Mouse (Mus musculus) common myeloid progenitor, adult 5-6 weeks (primary cell): ENCODE results near the gene Yipf6. TPM values are rescaled to one million over a fixed set of nuclear protein-coding genes. Genes with fewer than 3 reads are reported as not detected.
"Not testable (repeated sequence)": the region's sequence is repeated elsewhere in the genome, so short reads cannot be mapped to it uniquely, and the experiment has no call there.

Experiments used
- ATAC-seq: replicated peaks from 2 replicates; pipeline ENCODE4 v1.8.0; 2016; ENCODE audit warnings: low read depth, mild to moderate bottlenecking, moderate TSS enrichment, inconsistent platforms; ENCODE audit not compliant: poor library complexity, severe bottlenecking
- total RNA-seq: library from RNA; stranded (forward); fragments of 200-1000, 187-1606 nt; gene quantifications from 2 replicates; pipeline ENCODE4 v1.2.3, GENCODE M21; 2017

Gene Yipf6
- 24.9 and 29.6 TPM in 2 replicates for total RNA-seq

DNA sequence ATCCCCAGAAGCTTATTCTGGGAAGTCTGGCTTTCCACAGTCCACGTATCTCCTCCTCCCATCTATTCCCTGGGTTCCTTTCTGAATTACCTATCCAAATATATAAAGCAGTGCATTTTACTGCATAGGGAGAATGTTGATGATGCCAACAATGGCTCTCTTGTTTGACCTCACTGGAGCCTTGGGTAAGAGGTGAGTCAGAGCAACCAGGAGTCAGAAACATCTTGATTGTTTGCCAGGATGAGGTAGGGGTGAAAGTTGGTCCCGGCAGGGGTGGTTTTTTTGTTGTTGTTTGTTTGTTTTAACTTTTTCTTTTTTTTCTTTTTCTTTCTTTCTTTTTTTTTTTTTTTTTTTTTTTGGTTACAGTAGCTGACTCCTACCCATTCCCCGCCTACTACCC lies at the start of gene Yipf6:
Yipf6 (plus strand) TSS at position 216 of the 400 bp plus-strand sequence.
- no peak for ATAC-seq

DNA sequence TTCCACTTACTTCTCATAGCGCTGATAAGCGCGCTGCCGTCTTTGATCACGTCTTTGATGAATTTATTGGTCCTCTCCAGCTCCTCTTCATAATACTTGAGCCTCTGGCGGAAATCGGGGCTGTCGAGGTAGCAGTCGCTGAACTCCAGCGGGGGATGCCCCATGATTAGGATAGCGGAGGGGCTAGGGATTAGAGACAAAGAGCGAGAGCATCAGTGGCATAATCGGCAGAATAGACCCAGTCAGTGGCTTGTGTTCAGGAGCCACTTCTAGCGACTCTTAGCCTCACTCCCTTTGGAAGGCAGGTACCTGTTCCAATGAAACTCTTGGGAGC lies 46.1 kb upstream of the Yipf6 start:
- ATAC-seq, result no peak

DNA sequence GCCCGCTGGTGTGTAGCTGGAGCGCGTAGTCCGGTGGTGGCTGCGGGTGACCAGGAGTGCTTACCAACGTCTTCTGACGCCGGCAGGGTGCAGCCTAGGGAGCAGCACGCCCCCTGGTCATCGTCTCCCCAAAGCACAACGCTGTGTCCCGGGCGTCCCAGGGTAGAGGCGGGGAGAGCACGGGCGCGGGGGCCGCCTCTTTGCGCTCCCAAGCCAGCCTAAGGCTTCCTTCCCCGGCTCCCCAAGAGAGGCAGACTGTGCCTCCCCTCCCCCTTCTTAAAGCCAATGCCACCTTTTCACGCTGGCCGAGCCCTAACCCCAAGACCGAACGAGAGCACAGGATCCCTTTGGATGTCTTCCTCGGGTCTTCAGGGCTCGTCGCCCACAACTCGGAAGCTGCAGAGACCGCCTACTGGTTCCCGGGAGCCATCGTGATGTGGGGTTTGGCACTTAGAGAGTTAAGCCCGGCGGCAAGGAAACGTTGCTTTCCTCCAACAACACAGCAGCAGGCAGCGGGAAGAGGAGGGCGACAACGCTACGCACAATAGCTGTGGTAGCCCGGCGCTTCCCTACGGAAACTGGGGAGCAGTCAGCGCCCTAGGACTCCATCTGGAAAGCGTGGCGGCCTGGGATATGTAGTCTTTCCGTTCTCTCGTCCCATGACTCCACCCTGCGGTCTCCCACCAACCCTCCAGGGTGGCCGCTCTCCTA lies 45.6 kb upstream of the Yipf6 start, which contains the start of gene Ophn1:
Ophn1 (minus strand) TSS at position 620 of the 711 bp plus-strand sequence.
- ATAC-seq, result peak; percentile 92

GRCm38 (mm10) chrX:98898307-98898706 lies 37.8 kb upstream of the Yipf6 start:
- ATAC-seq, result no peak

DNA sequence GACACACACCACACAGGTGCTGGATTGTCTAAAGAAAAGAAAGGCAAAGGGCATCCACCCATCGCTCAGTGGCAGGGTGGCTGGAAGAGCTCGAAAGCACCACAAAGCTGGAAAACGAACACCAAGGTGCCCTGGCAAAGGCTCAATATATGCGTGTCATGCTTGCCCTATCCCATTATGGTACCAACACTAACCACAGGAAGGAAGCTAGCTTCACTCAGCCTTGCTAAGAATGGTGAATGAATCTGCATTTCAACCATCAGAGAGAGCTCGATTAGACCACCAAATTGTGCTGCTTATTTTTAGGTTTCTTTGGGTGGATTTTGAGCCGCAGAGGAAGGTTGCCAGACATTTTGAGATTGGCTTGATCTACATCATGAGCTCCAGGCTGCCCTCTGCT lies 31.9 kb upstream of the Yipf6 start:
- peak; percentile 97 for ATAC-seq

DNA sequence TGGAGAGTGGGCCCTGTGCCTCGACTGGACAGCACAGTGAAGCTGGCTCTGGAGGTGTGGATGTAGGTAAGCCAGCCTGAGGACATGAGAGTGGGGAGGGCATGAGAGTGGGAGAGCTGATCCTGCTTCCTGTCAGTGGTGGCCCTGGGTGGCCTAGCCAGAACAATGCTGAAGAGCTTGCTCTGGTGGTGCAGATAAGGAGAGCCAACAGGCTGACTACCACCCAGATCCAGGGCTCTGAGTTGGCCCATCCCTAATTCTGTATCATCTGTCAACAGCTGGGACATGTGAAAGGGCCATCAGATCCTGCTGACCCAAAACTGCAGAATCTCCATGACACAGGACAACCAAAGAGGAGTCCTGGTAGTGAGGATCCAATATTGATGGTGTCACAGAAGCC lies 27.2 kb upstream of the Yipf6 start:
- no peak; the same call in 1 of the 2 replicates for ATAC-seq

- peak; percentile 78 for ATAC-seq
These were observed 16.7 kb upstream of the Yipf6 start for GRCm38 (mm10) chrX:98919423-98919822.

DNA sequence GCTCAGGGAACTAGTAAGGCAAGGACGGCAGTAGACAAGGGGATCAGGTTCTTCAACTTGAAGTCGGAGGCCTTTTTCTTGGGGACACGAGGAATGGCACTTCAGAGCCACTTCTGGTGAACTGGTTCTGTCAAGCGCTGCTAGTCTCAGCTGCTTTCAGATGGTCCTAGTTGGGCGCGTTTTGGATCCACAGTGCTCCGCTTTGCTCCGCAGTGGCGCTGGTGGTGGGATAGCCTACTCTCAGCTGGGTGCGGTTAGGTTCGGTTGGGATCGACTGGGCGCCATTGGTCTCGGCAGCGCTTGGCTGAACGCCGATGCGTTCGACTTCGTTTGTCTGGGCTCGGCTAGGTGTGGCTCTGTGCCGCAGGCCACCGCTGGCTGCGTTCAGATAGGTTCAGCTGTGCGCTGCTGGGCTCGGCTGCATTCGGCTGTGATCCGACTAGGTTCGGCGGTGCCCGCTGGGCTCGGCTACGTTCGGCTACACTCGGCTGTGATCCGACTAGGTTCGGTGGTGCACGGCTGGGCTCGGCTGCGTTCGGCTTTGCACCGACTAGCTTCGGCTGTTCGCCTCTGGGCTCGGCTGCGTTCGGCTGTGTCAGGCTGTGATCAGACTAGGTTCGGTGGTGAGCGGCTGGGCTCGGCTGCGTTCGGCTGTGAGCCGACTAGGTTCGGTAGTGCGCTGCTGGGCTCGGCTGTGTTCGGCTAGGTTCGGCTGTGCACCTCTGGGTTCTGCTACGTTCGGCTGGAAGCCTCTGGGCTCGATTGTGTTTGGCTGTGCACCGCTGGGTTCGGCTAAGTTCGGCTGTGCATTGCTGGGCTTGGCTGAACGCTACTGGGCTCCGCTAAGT lies 815 bp downstream of the Yipf6 start:
- peak; percentile 81 for ATAC-seq

DNA sequence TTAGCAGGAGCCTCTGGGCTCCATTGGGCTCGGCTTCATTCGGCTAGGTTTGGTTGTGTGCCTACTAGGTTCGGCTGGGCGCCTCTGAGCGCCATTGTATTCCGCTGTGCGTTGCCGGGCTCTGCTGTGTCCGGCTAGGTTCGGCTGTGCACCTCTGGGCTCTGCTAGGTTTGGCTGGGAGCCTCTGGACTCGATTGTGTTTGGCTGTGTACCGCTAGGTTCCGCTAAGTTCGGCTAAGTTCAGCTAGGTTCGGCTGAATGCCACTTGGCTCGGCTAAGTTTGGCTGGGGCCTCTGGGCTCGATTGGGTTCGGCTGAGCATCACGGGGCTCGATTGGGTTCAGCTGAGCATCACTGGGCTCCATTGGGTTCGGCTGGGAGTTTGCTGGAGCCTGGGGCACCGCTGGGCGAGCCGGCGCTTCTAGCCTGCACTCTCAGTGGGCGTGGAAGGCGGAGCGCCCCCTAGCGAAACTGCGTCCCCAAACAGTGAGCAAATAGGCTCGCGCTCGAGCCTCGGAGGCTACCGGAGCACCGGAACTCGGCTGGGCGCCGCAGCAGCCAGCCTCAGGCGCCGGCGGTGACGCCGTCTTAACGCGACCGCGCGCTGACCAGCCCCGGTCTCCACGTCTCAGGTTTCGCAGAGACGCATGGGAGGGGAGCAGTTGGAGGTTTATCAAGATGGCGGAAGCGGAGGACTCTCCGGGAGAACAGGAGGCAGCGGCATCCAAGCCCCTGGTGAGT lies 1.6 kb downstream of the Yipf6 start:
- peak; percentile 70 for ATAC-seq

DNA sequence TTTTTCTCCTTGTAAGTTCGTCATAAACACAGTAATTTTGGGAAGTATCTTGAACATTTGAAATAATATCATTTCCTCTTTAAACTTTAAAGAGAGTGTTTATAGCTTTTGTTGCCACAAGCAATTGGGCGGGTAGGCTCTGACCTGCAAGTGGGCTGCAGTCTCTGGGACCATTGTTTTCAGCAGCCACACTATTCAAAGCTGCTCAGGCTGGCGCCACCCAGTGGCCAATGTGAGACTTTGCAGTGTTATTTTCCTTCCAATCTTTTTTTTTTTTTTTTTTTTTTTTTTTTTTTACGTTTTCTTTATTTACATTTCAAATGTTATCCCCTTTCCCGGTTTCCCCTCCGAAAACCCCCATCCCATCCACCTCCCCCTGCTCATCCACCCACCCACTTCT lies 17.8 kb downstream of the Yipf6 start:
- peak; percentile 66; the same call in 1 of the 2 replicates for ATAC-seq

- ATAC-seq, result peak; percentile 54
These were observed 22.2 kb downstream of the Yipf6 start for GRCm38 (mm10) chrX:98958287-98958686.

- ATAC-seq, result 0 out of 2 replicates have a peak, but pooled peaks have one; percentile 30
These were observed 22.9 kb downstream of the Yipf6 start for GRCm38 (mm10) chrX:98959050-98959449.

GRCm38 (mm10) chrX:98963742-98964141 lies 27.6 kb downstream of the Yipf6 start:
- ATAC-seq, result no peak

GRCm38 (mm10) chrX:98964513-98964912 lies 28.4 kb downstream of the Yipf6 start:
- ATAC-seq, result peak; percentile 78

GRCm38 (mm10) chrX:98986611-98987010 lies 50.5 kb downstream of the Yipf6 start:
- ATAC-seq, result not testable (repeated sequence)

GRCm38 (mm10) chrX:98989574-98989973 lies 53.5 kb downstream of the Yipf6 start:
- ATAC-seq, result peak; percentile 95

Other genes with a start within 250 kb of the Yipf6 start
- gene Ophn1, start 45.3 kb upstream of the Yipf6 start, total RNA-seq, result 1.1 and 2.3 TPM in 2 replicates
- gene Stard8, start 66.9 kb downstream of the Yipf6 start, total RNA-seq, result 3.6 and 4.0 TPM in 2 replicates
- gene Efnb1, start 199.8 kb downstream of the Yipf6 start, total RNA-seq, result 3.0 and 3.1 TPM in 2 replicates